Mouse (Mus musculus): ENCODE measurements around the gene Adamtsl3.

DNA sequence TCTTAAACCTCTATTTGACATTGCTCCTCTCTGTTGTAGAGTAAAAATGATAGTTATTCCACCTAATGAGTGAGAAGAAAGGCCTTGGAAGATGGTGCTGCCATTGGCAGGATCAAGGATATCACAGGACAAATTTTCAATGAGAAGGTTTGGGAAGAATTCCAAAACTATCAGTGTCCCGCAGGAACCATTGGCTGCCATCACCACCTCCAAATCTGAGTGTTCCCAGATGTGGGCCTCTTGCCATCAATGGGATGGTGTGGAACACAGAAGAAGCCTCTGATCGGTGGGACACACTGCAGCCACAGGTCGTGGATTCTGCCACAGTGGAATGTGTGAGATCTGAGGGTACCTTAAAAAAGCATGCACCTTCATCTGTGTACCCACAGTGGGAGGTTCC, 147.9 kb downstream of the Adamtsl3 start:
- no peak for TF ChIP-seq CTCF (IDR thresholded peaks at IDR 0.05; ENCODE audit: low read depth)
- TF ChIP-seq EP300 (IDR thresholded peaks at IDR 0.05; ENCODE audit: low read depth) = no peak
